Mouse (Mus musculus): Measurements from ENCODE around the gene Ppp1r3d.

DNA sequence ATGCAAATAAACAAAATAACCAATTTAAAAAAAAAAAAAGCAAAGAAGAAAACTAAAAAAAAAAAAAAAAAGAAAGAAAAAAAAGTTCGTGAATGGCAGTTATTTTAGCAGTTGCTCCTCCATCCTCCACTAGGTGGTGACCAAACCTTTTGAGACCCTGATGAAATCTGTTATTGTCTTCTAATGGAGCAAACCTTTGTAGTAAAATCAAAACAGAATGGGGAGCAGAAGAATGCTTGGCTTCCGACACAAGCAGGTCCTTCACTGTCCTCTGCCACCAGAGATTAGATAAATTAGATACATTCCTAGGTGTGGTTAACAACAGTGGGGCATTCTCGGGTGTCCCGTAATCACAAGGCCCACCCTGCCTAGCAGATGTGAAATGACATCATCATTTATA lies 12.0 kb upstream of the Ppp1r3d start:
- TF ChIP-seq CTCF (IDR thresholded peaks at IDR 0.05; ENCODE audit: insufficient read depth, low read depth, low read length) (no peak), POLR2A (IDR thresholded peaks at IDR 0.05; ENCODE audit: insufficient read depth, low read depth, low read length) (no peak)
